Mouse (Mus musculus) kidney, adult 11 months (tissue): ENCODE results near the gene Ric8a.
A peak's percentile ranks its signal among the peaks of the same experiment; 100 is the strongest.
"Not testable (repeated sequence)": the region's sequence is repeated elsewhere in the genome, so short reads cannot be mapped to it uniquely, and the experiment has no call there.

Source experiments
- DNase-seq: peaks from one replicate; pipeline ENCODE4 v3.0.0; 2022

Gene Ric8a

DNA sequence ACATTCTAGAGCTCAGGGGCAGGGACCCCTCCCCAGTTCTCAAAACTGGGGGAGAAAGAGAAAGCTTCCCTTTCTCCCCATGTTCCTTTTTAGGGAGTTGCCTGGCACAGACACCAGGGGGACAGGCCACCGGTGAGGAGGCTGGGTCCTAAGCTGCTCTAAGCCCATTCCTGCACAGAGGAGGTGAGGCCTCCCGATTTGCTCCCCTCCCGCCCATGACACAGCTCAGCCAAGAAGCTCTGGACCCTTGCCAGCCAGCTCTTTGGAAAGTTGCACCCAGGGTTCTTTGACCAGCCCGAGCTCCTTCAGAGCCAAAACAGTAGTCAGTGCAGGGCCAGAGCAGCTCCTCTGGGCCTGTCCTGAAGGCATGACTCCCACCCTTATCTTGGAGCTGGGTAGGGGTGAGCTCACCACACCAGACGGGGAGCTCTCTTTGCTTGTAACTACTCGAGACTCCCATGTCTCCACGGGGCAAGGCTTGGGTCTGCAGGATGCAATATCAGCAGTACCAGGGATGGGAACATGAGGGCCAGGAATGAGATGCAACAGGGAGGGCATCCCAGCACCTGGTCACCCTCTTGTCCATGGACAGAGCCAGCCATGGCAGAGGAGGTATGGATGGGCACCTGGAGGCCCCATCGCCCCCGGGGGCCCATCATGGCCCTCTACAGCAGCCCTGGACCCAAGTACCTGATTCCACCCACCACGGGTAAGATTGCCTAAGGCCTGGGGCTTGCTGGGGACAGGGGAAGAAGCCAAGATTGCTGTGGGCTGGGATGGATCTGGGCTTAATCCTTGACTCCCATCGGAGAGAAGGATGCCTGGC, 8.8 kb upstream of the Ric8a start, which contains the start of gene Odf3:
Gene Odf3, plus strand, starts transcription at position 51 of the 826 bp plus-strand sequence.
- peak; percentile 53 for DNase-seq

DNA sequence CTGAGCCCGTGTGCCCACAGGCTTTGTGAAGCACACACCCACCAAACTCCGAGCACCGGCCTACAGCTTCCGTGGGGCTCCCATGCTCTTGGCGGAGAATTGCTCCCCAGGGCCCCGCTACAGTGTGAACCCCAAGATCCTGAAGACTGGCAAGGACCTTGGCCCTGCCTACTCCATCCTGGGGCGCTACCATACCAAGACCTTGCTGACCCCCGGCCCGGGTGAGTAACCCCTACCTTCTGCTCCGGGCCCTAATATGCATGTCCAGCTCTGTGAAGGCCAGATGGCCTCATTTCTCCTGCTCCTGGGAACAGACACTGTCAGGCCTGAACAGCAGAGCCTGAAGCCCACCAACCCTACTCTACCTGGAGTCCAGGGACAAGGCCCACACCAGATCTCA, 8.2 kb upstream of the Ric8a start:
- DNase-seq = no peak

- no peak for DNase-seq
Observed at GRCm38 (mm10) chr7:140851916-140852315, 4.8 kb upstream of the Ric8a start.

DNA sequence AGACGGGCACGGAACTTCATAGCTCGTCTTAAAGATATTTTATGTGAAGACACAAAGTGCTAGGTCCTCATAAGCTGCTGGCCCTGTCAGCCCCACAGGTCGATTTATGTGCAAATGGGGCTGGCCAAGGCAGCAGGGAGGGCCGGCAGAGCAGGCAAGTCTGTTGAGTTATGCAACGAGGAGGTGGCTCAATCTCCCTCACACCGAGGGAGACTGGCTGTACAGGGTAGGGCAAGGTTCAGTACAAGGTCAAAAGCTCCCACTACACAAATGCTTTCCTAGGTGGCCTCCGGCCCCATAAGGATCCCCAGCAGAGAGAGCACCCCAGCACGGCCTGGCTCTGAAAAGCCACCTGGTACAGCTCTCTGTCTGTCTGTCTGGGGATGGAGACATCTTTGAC, 3.4 kb upstream of the Ric8a start:
- DNase-seq = peak; percentile 73

DNA sequence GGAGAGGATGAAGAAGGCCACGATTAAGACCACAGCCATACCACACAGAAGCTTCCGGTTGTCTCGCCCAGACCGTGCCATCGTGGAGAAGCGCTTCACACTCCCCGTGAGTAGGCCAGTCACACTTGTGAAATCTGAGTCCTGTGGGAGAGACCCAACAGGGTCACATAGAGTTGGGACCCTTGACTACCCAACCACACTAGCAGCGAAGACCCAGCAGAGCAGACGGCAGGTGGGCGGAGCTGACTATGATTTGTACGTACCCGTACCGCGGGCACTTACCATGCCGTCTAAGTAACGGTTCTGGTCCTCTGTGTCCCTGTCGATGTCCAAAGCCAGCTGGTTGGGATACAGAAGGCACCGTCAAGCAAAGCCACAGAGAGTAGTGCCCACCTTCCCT, 2.3 kb upstream of the Ric8a start:
- no peak for DNase-seq

GRCm38 (mm10) chr7:140855181-140855580, 1.6 kb upstream of the Ric8a start:
- DNase-seq = no peak

GRCm38 (mm10) chr7:140855860-140856784, 635 bp upstream of the Ric8a start, which contains the start of gene Gm45785:
Gene Gm45785, minus strand, starts transcription at chr7:140856331.
- DNase-seq = peak; percentile 94

- no peak for DNase-seq
Observed at GRCm38 (mm10) chr7:140857550-140858505, 1.1 kb downstream of the Ric8a start, which contains the start of gene Bet1l. Gene Bet1l, minus strand, starts transcription at chr7:140857577.

DNA sequence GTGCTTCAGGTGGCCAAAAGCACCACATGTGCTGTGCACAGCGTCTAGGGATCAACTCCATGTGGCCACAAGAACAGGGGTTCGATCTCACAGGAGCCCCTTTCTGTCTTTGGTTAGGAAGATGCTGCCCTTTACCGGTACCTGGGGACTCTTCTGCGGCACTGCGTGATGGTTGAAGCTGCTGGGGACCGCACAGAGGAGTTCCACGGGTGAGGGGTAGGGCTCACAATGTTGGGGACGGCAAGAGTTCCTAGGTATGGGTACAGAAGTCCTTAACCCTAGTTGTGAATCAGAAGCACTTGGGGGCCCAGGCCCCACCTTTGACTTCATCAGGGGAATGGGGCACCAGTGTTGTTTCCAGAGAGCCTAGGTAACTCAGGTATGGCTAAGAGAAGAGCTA, 2.0 kb downstream of the Ric8a start:
- no peak for DNase-seq

DNA sequence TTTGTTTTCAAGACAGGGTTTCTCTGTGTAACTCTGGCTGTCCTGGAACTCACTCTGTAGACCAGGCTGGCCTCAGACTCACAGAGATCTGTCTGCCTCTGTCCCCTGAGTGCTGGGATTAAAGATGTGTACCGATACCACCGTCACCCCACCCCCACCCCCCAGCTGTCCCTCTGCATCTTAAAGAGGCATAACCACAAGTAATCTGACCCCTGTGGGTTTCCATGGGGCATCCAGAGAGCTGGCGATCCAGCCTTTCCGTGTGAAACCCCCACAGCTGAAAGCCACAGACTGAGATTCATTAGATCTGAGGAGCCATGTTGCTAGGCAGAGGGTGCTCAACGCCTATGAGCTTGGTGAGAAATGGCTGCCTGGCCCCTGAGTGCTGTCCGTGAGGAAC, 3.2 kb downstream of the Ric8a start:
- no peak for DNase-seq

- no peak for DNase-seq
Observed at GRCm38 (mm10) chr7:140860728-140861127, 4.0 kb downstream of the Ric8a start.

DNA sequence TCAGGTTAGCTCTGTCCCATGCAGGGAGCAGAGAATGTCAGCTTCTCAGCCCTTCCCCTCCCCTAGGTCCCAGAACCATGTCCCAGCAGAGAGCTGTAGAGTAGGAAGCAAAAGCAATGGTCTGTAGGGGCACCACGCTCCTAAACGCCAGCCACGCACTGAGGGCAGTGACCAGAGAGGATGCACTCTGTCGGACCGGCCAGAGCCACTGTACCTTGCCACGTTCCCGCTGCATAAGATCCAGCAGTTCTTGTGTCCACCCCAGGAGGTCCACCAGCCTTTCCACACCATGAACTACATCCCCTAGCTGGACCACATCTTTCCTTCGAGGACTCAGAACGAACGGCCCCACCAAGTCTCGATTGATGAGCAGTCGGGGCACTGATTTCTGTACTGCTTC, 8.0 kb downstream of the Ric8a start:
- no peak for DNase-seq

DNA sequence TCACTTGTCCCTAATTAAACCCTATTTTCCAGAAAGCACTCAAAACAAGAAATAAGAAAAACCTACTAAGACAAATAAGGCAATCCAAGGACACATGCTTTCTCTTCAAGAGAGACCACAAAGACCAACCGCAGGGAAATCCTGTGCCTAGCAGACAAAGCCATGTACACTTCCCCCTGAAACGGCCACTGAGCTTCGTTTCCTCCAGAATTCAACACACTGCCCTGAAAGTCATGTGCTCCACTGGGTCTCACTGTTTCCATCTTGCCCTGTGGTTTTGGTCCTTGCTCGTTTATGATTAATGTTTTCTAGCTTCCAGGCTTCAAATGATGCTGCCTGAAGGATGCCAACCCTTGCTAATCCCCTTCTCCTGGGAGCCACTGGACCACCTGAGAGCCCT, 17.5 kb downstream of the Ric8a start:
- DNase-seq = no peak

DNA sequence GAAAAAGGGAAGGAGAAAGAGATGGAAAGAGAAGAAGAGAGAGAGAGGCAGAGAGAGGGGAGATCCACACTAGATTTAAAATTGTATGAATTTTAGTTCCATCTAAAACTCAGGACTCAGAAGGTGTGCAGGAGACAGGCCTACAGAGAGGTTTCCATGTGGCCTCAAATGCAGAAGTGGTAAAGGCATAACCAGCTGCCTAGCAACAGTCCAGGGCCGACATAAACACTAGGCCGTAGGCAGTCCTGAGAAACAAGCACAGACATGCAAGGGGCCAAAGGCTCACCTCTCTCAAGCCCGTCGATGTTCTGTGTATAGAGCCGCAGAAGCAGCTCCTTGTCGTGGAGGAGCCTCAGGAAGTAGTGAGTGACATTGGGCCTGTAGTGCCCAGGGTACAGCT, 20.6 kb downstream of the Ric8a start:
- no peak for DNase-seq

GRCm38 (mm10) chr7:140879355-140879754, 22.6 kb downstream of the Ric8a start:
- DNase-seq = no peak

DNA sequence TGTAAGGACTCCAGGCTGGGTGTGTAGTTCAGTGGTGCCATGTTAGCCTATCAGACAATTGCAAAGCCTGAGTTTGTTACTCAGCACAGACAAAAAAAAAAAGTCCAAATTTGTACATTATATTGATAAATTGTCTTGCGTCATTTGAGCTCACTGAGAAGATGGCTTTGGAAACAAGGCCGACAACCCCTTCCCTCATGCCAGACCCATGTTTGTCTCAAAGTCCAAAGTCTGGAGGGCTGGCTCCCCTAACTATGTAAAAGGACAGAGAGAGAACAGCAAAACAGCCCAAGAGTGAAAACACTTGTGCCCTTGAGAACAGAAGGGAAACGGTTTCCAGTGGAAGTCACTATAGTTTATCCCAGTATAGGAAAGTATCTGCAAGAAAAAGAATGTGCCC, 23.7 kb downstream of the Ric8a start:
- peak; percentile 61 for DNase-seq

DNA sequence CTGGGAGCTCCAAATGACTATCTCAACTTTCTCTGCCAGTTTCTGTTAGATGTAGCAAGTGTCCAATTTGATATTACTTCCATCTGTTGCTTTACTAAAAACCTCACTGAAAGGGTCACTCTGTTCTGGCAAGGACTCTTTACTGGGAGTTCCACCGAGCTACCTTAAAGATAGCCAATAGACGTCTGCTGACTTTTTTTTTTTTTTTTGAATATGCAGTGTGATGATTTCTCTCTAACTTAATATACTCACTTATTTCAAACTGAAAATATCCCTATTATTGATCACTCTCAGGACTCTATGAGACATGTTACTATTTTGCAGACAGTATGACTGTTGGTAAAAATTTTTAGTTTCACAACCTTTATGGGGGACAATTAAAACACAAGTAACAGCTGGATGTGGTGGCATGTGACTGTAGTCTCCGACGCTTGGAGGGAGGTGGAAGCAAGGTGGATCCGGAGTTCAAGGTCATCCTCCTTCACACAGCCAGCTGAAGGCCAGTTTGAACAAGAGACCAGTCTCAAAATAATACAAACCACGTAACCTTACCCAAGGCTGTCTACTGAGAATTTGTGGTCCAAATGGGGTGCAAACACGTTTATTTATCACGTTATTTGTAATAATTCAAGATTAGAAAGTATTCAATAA, 24.2 kb downstream of the Ric8a start:
- peak; percentile 45 for DNase-seq

GRCm38 (mm10) chr7:140881696-140882468, 25.1 kb downstream of the Ric8a start, which contains the start of the genes Psmd13 and Sirt3:
Gene Psmd13, plus strand, starts transcription at chr7:140881968.
Gene Sirt3, minus strand, starts transcription at chr7:140882309.
- peak; percentile 93 for DNase-seq

GRCm38 (mm10) chr7:140882469-140882803, 25.7 kb downstream of the Ric8a start:
- DNase-seq = no peak

DNA sequence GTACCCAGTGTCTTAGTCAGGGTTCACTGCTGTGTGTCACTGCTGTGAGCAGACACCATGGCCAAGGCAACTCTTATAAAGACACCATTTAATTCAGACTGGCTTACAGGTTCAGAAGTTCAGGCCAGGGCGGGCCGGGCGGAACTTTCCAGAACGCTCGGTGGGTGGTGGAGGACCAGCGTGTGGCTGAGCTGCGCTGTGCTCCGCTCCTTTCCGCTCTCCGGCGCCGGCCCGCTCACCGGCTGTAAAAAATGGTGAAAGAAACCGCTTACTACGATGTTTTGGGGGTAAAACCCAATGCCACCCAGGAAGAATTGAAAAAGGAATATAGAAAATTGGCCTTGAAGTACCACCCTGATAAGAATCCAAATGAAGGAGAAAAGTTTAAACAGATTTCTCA, 33.9 kb downstream of the Ric8a start:
- DNase-seq = not testable (repeated sequence)

- no peak for DNase-seq
Observed at GRCm38 (mm10) chr7:140894031-140894430, 37.3 kb downstream of the Ric8a start.
